Mouse (Mus musculus) megakaryocyte, embryonic 14.5 days (primary cell): Measurements from ENCODE around the gene Olfr631. TPM values are rescaled to one million over a fixed set of nuclear protein-coding genes. Genes with fewer than 3 reads are reported as not detected.
"Not testable (repeated sequence)": the region's sequence is repeated elsewhere in the genome, so short reads cannot be mapped to it uniquely, and the experiment has no call there.

Experiments
- H3K27me3 ChIP-seq: replicated peaks from 2 replicates; pipeline ENCODE3; 2012; ENCODE audit warnings: inconsistent platforms
- H3K36me3 ChIP-seq: replicated peaks from 2 replicates; pipeline ENCODE3; 2012; ENCODE audit warnings: low read length, inconsistent platforms, mixed read lengths
- H3K4me1 ChIP-seq: 2 replicates; pipeline ENCODE4 v1.6.1; 2012; ENCODE audit warnings: inconsistent platforms
- H3K4me3 ChIP-seq: replicated peaks from 2 replicates; pipeline ENCODE3; 2012; ENCODE audit warnings: moderate library complexity, mild to moderate bottlenecking, inconsistent platforms
- H3K9me3 ChIP-seq: 2 replicates; pipeline ENCODE4 v1.6.1; 2012; ENCODE audit warnings: inconsistent platforms
- FLI1 ChIP-seq: IDR thresholded peaks from 2 replicates; pipeline ENCODE4 v1.6.1; 2012; ENCODE audit warnings: low read length, inconsistent platforms, mixed read lengths
- GATA1 ChIP-seq: IDR thresholded peaks from 3 replicates; pipeline ENCODE4 v1.6.1; 2012; ENCODE audit warnings: mixed read lengths, low read length, inconsistent platforms, borderline replicate concordance
- polyA plus RNA-seq: library from polyadenylated mRNA; stranded (reverse); fragments of >175 nt; gene quantifications from 2 replicates; pipeline ENCODE4 v1.2.3, GENCODE M21; 2012; ENCODE audit warnings: low replicate concordance; ENCODE audit not compliant: insufficient read depth

Gene Olfr631
- not detected in 2 replicates for polyA plus RNA-seq

GRCm38 (mm10) chr7:103928525-103928924 is at the start of gene Olfr631:
Olfr631 (plus strand) TSS chr7:103928825.
- no peaks in the 10 kb centered on the region for H3K27me3 ChIP-seq
- H3K9me3 ChIP-seq = no peaks in the 10 kb centered on the region
- TF ChIP-seq GATA1 (no peak), FLI1 (no peak)
- no peaks in the 10 kb centered on the region for H3K36me3 ChIP-seq
- H3K4me3 ChIP-seq = no peak within 1 kb of the TSS
- no peaks in the 10 kb centered on the region for H3K4me1 ChIP-seq

GRCm38 (mm10) chr7:103886152-103886551 is 42.5 kb upstream of the Olfr631 start, which contains the start of gene Olfr66:
Olfr66 (minus strand) TSS chr7:103886252.
- H3K9me3 ChIP-seq = no peaks in the 10 kb centered on the region
- H3K27me3 ChIP-seq = no peaks in the 10 kb centered on the region
- no peak for TF ChIP-seq FLI1
- TF ChIP-seq GATA1 = no peak
- no peaks in the 10 kb centered on the region for H3K4me1 ChIP-seq
- H3K36me3 ChIP-seq = no peaks in the 10 kb centered on the region
- no peak within 1 kb of the TSS for H3K4me3 ChIP-seq

GRCm38 (mm10) chr7:103894385-103894784 is 34.2 kb upstream of the Olfr631 start, which contains the start of gene Olfr64:
Olfr64 (minus strand) TSS chr7:103894485.
- Histone ChIP-seq H3K27me3 (no peaks in the 10 kb centered on the region), H3K36me3 (no peaks in the 10 kb centered on the region), H3K4me3 (no peak within 1 kb of the TSS), H3K9me3 (no peaks in the 10 kb centered on the region), H3K4me1 (peaks cover 3% of the 10 kb centered on the region; the same call in 1 of the 2 replicates)
- no peak for TF ChIP-seq GATA1
- TF ChIP-seq FLI1 = no peak

GRCm38 (mm10) chr7:103903187-103903586 is 25.4 kb upstream of the Olfr631 start, which contains the start of gene Olfr65:
Olfr65 (plus strand) TSS chr7:103903487.
- Histone ChIP-seq H3K4me3 (no peak within 1 kb of the TSS), H3K9me3 (no peaks in the 10 kb centered on the region), H3K36me3 (no peaks in the 10 kb centered on the region), H3K27me3 (no peaks in the 10 kb centered on the region), H3K4me1 (no peaks in the 10 kb centered on the region)
- TF ChIP-seq FLI1 (no peak), GATA1 (no peak)

GRCm38 (mm10) chr7:103910047-103910446 is 18.6 kb upstream of the Olfr631 start:
- no peak overlapping the region for H3K4me3 ChIP-seq
- no peaks in the 10 kb centered on the region for H3K36me3 ChIP-seq
- peaks cover 14% of the 10 kb centered on the region for H3K4me1 ChIP-seq
- TF ChIP-seq FLI1 (no peak), GATA1 (no peak)
- no peaks in the 10 kb centered on the region for H3K27me3 ChIP-seq
- no peaks in the 10 kb centered on the region for H3K9me3 ChIP-seq

DNA sequence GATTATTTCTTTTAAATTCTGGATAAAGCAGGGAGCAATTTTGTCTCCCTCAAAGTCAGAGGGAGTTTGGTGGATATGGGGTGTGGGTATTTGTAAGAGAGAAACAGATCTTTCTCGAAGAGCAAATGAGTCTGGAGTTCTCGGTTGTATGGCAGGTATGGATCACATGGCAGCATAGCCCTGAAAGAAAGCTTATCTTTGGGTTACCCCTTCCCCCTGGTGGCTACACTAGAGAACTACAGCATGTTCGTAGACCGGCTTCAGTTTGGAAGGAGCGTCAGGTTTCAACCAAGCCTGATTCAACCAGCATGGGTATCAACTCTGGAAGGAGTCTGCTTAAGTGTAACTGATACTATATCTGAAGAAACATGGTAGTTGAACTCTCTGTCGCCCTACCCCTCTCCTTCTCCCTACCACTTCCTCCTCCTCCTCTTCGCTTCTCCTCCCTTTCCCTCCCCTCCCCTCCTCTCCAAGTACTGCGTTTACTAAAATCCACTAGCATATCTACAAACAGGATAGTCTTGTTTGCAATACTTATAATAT is 15.6 kb upstream of the Olfr631 start:
- Histone ChIP-seq H3K4me1 (peaks cover 14% of the 10 kb centered on the region), H3K9me3 (no peaks in the 10 kb centered on the region), H3K27me3 (no peaks in the 10 kb centered on the region), H3K4me3 (no peak overlapping the region), H3K36me3 (no peaks in the 10 kb centered on the region)
- TF ChIP-seq GATA1 = no peak
- no peak for TF ChIP-seq FLI1

GRCm38 (mm10) chr7:103915338-103915737 is 13.3 kb upstream of the Olfr631 start:
- Histone ChIP-seq H3K27me3 (no peaks in the 10 kb centered on the region), H3K9me3 (no peaks in the 10 kb centered on the region), H3K4me3 (no peak overlapping the region), H3K4me1 (peaks cover 4% of the 10 kb centered on the region), H3K36me3 (no peaks in the 10 kb centered on the region)
- TF ChIP-seq GATA1 (no peak), FLI1 (no peak)

GRCm38 (mm10) chr7:103934264-103934663 is 5.6 kb downstream of the Olfr631 start, which contains the start of gene Olfr632:
Olfr632 (plus strand) TSS chr7:103934347.
- H3K4me3 ChIP-seq = no peak within 1 kb of the TSS
- H3K9me3 ChIP-seq = no peaks in the 10 kb centered on the region
- no peaks in the 10 kb centered on the region for H3K36me3 ChIP-seq
- H3K4me1 ChIP-seq = no peaks in the 10 kb centered on the region; the same call in 1 of the 2 replicates
- TF ChIP-seq FLI1 = no peak
- no peak for TF ChIP-seq GATA1
- no peaks in the 10 kb centered on the region for H3K27me3 ChIP-seq

GRCm38 (mm10) chr7:103942730-103943129 is 14.1 kb downstream of the Olfr631 start:
- H3K4me3 ChIP-seq = no peak overlapping the region
- no peaks in the 10 kb centered on the region for H3K9me3 ChIP-seq
- no peaks in the 10 kb centered on the region; the same call in 1 of the 2 replicates for H3K4me1 ChIP-seq
- H3K36me3 ChIP-seq = no peaks in the 10 kb centered on the region
- TF ChIP-seq GATA1 (no peak), FLI1 (no peak)
- H3K27me3 ChIP-seq = no peaks in the 10 kb centered on the region

GRCm38 (mm10) chr7:103944137-103944536 is 15.5 kb downstream of the Olfr631 start, which contains the start of gene Olfr633:
Olfr633 (plus strand) TSS chr7:103944437.
- no peak for TF ChIP-seq GATA1
- no peak for TF ChIP-seq FLI1
- no peaks in the 10 kb centered on the region for H3K9me3 ChIP-seq
- H3K4me3 ChIP-seq = no peak within 1 kb of the TSS
- H3K27me3 ChIP-seq = no peaks in the 10 kb centered on the region
- H3K4me1 ChIP-seq = no peaks in the 10 kb centered on the region
- H3K36me3 ChIP-seq = no peaks in the 10 kb centered on the region

- H3K27me3 ChIP-seq, H3K4me1 ChIP-seq, H3K36me3 ChIP-seq, H3K9me3 ChIP-seq, H3K4me3 ChIP-seq: not testable (repeated sequence)
Measured at GRCm38 (mm10) chr7:103966873-103967272, 38.2 kb downstream of the Olfr631 start.
